Mouse (Mus musculus): ENCODE results near the gene Omp. TPM values are rescaled to one million over a fixed set of nuclear protein-coding genes. Genes with fewer than 3 reads are reported as not detected.
A peak's percentile ranks its signal among the peaks of the same experiment; 100 is the strongest.

The Omp gene
- polyA plus RNA-seq, 1 experiment from 2014 or later: 0.23 TPM

DNA sequence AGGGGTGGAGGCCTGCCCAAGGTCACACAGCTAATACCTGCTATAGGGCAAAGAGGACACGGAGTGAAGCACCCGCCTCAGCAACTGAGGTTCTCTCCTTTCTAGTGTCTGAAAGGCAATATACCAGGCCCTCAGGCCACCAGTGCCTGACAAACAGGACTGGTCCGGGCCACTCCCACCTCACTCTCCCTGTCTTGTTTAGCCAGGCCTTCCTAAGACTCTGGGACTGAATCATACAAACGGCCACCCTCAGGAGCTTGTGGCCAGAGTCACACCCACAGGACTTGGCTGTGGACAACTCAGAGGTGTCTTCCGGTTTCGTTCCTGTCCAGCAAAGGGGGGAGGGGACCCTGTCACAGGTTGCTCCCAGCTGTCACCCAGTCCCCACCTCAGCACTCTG lies 16.9 kb upstream of the Omp start:
- Histone ChIP-seq H3K4me2 (replicated peaks) (no peak overlapping the region), H3K36me3 (no peaks in the 10 kb centered on the region), H3K27me3 (replicated peaks) (no peaks in the 10 kb centered on the region), H3K9me3 (no peaks in the 10 kb centered on the region), H3K9ac (no peak overlapping the region), H3K27ac (no peak overlapping the region), H3K4me1 (replicated peaks) (peaks cover 58% of the 10 kb centered on the region), H3K4me3 (replicated peaks) (no peak overlapping the region)
- ATAC-seq: peak; percentile 9; the same call in 1 of the 2 replicates
- WGBS: 51% methylated on average over 6 of the region's 6 CpGs

DNA sequence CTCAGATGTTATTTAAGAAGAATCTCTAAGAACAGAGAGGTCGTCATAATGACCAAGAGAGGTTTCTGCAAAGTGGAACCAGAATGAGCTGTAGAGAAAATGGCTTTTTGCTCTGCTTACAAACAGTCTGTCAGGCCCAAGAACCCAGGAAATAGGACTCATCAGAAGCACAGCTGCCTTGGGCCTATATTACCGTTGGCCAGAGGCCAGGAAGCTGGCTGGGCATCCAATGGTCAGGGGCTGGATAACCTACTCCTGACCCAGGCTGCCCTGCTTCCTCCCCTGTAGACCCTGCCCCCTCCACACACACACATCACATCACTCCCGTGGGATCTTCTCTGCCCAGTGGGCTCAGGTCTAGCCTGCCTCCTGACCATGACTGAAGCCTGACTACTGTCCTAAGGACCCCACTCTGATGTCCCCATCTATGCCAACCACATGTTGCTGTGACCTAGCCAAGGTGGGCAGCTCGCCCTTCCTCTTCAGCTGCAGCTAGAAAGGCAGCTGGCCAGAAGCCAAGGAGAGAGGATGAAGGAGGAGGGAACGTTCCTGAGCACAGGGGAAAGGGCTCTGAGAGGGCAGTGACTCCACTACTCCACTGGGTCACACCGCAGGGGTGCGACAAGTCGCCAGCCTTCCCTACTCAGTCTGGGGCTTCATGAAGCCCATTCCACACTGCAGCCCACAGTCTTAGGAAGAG lies 14.9 kb upstream of the Omp start:
- Histone ChIP-seq H3K9ac (no peak overlapping the region), H3K4me1 (replicated peaks) (peaks cover 63% of the 10 kb centered on the region), H3K27ac (peak overlapping the region; percentile 59; the same call in 1 of the 2 replicates), H3K9me3 (no peaks in the 10 kb centered on the region), H3K36me3 (no peaks in the 10 kb centered on the region), H3K4me3 (replicated peaks) (no peak overlapping the region), H3K27me3 (replicated peaks) (no peaks in the 10 kb centered on the region), H3K4me2 (replicated peaks) (no peak overlapping the region)
- no peak for ATAC-seq
- 41% methylated on average over 8 of the region's 8 CpGs for WGBS

DNA sequence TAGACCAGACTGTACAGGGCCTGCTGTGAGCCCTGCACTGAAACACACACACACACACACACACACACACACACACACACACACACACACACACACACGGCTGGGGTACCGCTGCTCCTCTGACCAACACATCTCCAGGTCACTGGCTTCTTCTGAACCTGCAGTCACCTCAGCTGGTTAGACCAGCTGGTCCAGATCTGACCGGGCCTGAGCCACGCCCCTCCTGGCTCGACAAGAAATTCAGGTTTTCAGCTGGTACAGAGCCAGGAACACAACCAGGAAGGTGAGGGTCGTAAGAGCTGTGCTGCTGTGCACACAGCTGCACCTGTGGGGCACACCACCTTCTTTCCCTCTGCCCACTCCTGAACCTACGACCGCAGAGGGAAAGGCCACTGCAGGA lies 13.2 kb upstream of the Omp start:
- no peak overlapping the region for H3K4me3 ChIP-seq (replicated peaks)
- no peaks in the 10 kb centered on the region for H3K9me3 ChIP-seq
- 0 out of 2 replicates have a peak overlapping the region, but pooled peaks have one; percentile 28 for H3K4me2 ChIP-seq (replicated peaks)
- no peaks in the 10 kb centered on the region for H3K36me3 ChIP-seq
- H3K27ac ChIP-seq: 0 out of 2 replicates have a peak overlapping the region, but pooled peaks have one; percentile 10
- H3K9ac ChIP-seq: 0 out of 2 replicates have a peak overlapping the region, but pooled peaks have one; percentile 3
- WGBS: 22% methylated on average over 8 of the region's 8 CpGs
- H3K4me1 ChIP-seq (replicated peaks): peaks cover 52% of the 10 kb centered on the region
- ATAC-seq: peak; percentile 74
- H3K27me3 ChIP-seq (replicated peaks): no peaks in the 10 kb centered on the region

DNA sequence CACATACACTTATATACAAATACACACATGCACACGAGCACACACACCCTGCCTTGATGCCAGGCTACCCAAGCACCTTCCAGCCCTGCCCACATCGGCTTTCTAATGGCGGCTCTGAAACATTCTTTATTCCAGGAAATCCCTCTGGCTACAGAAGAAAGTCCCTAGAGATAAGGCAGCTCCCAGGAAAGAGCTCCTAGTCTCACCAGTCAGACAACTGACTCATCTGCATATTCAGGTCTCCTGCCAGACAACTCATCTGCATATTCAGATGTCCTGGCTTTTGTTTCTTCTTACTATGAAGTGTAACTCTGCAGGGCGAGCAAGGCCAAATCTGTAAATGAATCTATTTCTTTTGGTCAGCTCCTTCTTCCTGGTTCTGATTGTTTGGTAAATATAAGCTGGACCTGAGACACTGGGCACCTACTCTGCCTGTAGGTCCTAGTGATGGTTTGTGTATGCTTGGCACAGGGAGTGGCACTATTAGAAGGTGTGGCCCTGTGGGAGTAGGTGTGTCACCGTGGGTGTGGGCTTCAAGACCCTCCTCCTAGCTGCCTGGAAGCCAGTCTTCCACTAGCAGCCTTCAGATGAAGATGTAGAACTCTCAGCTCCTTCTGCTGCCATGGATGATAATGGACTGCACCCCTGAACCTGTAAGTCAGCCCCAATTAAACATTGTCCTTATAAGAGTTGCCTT lies 12.5 kb upstream of the Omp start:
- 0 out of 2 replicates have a peak overlapping the region, but pooled peaks have one; percentile 22 for H3K27ac ChIP-seq
- no peaks in the 10 kb centered on the region for H3K27me3 ChIP-seq (replicated peaks)
- WGBS: 47% methylated on average over 5 of the region's 5 CpGs
- H3K9me3 ChIP-seq: no peaks in the 10 kb centered on the region
- no peak overlapping the region for H3K9ac ChIP-seq
- H3K36me3 ChIP-seq: no peaks in the 10 kb centered on the region
- H3K4me1 ChIP-seq (replicated peaks): peaks cover 47% of the 10 kb centered on the region
- H3K4me3 ChIP-seq (replicated peaks): no peak overlapping the region
- no peak for ATAC-seq
- H3K4me2 ChIP-seq (replicated peaks): no peak overlapping the region; the same call in 1 of the 2 replicates

DNA sequence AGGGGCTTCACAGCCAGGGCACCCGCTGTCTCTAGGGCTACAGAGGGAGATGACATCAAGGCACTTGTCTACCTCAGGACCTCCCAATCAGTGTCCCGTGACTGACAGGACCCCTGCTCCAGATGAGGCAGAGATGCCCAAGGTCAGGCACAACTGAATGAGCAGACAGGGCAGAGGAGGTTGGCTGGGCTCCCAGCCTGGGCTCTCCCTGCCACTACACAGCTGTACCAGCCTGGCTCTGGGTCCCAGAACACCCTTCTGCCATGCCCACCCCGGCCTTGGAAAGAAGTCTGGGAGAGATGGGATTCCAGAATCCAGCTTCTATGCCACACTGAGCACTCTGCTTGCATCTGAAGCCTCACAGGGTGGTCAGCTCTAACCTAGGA lies 11.0 kb upstream of the Omp start:
- no peaks in the 10 kb centered on the region for H3K36me3 ChIP-seq
- no peak overlapping the region for H3K4me2 ChIP-seq (replicated peaks)
- no peak overlapping the region for H3K27ac ChIP-seq
- H3K4me3 ChIP-seq (replicated peaks): no peak overlapping the region
- H3K9me3 ChIP-seq: no peaks in the 10 kb centered on the region
- no peak overlapping the region for H3K9ac ChIP-seq
- no peaks in the 10 kb centered on the region for H3K27me3 ChIP-seq (replicated peaks)
- H3K4me1 ChIP-seq (replicated peaks): peaks cover 38% of the 10 kb centered on the region
- ATAC-seq: no peak
- 66% methylated on average over 3 of the region's 3 CpGs for WGBS

DNA sequence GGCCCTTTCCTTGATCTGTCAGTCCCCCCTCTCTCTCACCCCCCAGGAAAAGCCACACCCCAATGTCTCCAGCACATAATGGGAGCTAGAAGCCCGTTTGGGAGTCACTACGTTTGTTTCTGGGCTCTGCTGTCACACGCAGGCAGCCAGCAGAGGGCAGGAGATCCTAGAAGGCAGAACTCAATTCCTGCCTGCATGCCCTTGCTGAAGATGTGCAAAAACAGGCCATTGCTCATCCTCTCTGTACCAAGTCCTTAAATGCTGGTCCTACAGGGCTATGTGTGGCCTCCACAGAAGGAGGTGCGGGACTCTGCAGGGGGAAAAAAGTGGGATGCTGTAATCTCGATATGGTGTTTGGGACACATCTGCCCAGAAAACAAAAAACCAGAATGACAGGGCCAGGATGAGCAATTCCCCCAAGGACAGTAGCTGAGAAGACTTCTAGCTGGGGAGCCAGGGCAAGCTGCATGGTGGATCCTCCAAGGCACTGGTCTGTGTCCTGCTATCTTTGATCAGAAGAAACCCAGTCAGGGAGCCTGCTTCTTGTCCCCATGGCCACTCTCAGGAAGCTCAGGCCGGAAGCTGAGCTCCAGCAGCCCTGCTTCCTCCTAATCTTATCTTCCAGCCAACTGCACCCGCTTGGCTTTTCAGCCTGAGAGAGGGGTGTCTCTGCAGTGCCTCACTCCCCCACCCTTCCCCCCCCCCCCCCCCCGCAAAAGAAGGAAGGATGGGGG lies 10.4 kb upstream of the Omp start:
- ATAC-seq: no peak
- peaks cover 37% of the 10 kb centered on the region for H3K4me1 ChIP-seq (replicated peaks)
- 25% methylated on average over 7 of the region's 8 CpGs for WGBS

DNA sequence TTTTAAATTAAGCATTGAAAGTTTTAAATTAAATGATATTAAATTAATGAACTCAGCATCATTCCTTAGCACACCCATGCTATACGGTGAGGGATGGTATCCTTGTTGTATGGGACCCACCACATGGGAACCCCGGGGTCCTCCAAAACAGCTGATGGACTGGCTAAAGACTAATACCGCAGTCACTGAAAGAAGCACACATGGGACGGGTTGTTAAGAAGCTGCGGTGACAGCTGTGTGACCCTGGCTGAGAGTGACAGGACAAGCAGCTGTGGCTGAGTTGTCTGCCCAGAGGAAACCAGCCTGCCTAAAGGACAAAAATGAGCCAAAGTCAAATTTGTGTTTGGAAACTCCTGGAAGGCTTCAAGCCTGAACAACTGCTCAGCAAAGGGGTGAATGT lies 8.6 kb upstream of the Omp start:
- no peak overlapping the region for H3K27ac ChIP-seq
- no peak overlapping the region for H3K4me3 ChIP-seq (replicated peaks)
- no peak overlapping the region for H3K9ac ChIP-seq
- H3K27me3 ChIP-seq (replicated peaks): no peaks in the 10 kb centered on the region
- H3K4me1 ChIP-seq (replicated peaks): peaks cover 20% of the 10 kb centered on the region
- WGBS: 89% methylated on average over 5 of the region's 5 CpGs
- H3K36me3 ChIP-seq: no peaks in the 10 kb centered on the region
- H3K4me2 ChIP-seq (replicated peaks): no peak overlapping the region
- no peak for ATAC-seq
- no peaks in the 10 kb centered on the region for H3K9me3 ChIP-seq

More for the DNA sequence above, 10.4 kb upstream of the Omp start:
- H3K27ac ChIP-seq: no peak overlapping the region
- H3K4me2 ChIP-seq (replicated peaks): no peak overlapping the region
- no peaks in the 10 kb centered on the region for H3K27me3 ChIP-seq (replicated peaks)
- no peak overlapping the region for H3K9ac ChIP-seq
- no peaks in the 10 kb centered on the region for H3K36me3 ChIP-seq
- H3K4me3 ChIP-seq (replicated peaks): no peak overlapping the region
- H3K9me3 ChIP-seq: no peaks in the 10 kb centered on the region

DNA sequence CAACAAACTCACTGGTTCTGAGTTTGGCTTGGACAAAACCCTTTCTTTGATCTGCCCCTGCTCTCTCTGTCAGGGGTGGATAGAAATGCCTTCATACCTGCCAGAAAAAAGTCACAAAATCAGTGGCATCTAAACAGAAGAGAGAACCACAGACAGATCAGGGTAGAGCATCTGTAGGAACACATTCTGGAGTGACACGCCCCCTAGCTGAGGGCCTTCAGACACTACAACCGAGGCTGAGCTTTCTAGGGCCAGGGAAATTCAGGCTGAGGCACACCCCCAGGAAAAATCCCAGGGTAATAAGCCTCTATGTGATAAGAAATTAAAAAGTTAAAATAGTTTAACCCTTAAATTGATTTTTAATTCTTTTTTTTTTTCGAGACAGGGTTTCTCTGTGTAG lies 8.0 kb upstream of the Omp start:
- H3K4me1 ChIP-seq (replicated peaks): peaks cover 14% of the 10 kb centered on the region

DNA sequence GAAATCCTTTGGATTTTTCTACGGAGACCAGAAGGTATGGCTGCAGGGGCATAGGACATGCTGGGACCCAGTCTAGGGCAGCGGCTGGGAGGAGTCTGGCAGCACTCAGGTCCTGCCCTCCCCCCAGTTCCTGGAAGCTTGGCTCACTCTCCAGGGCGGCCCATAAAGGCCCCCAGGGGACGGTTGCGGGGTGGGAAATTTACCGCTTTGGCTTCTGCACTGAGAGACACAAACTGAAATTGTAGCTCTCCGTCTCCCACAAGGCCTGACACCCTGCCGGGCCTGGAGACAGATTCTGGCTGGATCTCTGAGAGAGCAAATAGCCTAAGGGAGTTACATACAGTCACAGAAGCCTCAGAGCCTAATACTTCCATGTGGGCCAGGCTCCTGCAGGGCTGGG lies 7.1 kb upstream of the Omp start:
- no peak overlapping the region for H3K4me2 ChIP-seq (replicated peaks)
- no peaks in the 10 kb centered on the region for H3K27me3 ChIP-seq (replicated peaks)
- WGBS: 57% methylated on average over 8 of the region's 8 CpGs
- H3K4me1 ChIP-seq (replicated peaks): peaks cover 9% of the 10 kb centered on the region; the same call in 1 of the 2 replicates
- no peak overlapping the region for H3K27ac ChIP-seq
- H3K36me3 ChIP-seq: no peaks in the 10 kb centered on the region
- no peak overlapping the region for H3K9ac ChIP-seq
- no peak overlapping the region for H3K4me3 ChIP-seq (replicated peaks)
- H3K9me3 ChIP-seq: no peaks in the 10 kb centered on the region
- ATAC-seq: no peak

More for the DNA sequence above, 8.0 kb upstream of the Omp start:
- H3K27ac ChIP-seq: no peak overlapping the region
- 50% methylated on average over 3 of the region's 3 CpGs for WGBS
- no peak overlapping the region for H3K4me2 ChIP-seq (replicated peaks)
- no peaks in the 10 kb centered on the region for H3K36me3 ChIP-seq
- H3K27me3 ChIP-seq (replicated peaks): no peaks in the 10 kb centered on the region
- no peak overlapping the region for H3K9ac ChIP-seq
- ATAC-seq: no peak
- H3K9me3 ChIP-seq: no peaks in the 10 kb centered on the region
- H3K4me3 ChIP-seq (replicated peaks): no peak overlapping the region

DNA sequence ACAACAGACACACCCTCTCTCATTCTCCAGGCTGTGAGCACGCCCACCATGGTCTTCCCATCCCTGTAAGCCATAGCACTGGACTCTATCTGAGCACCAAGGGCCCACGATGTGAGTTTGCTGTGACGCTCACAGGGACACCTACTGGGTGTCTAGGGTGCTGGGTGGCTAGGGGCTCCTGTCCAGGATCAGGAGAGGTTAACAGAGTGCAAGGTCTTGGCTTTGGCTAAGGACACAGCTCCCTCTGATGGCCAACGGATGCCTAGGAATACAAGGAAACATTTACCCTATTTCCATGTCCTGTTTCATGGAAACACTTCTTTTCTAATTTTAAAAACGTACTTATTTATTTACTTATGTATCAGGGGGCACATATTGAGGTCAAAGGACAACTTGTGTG lies 5.2 kb upstream of the Omp start:
- no peak overlapping the region for H3K27ac ChIP-seq
- H3K27me3 ChIP-seq (replicated peaks): no peaks in the 10 kb centered on the region
- 44% methylated on average over 5 of the region's 5 CpGs for WGBS
- H3K4me3 ChIP-seq (replicated peaks): no peak overlapping the region
- H3K4me1 ChIP-seq (replicated peaks): no peaks in the 10 kb centered on the region
- no peaks in the 10 kb centered on the region for H3K9me3 ChIP-seq
- no peak overlapping the region for H3K4me2 ChIP-seq (replicated peaks)
- no peak for ATAC-seq
- H3K36me3 ChIP-seq: no peaks in the 10 kb centered on the region
- H3K9ac ChIP-seq: no peak overlapping the region

DNA sequence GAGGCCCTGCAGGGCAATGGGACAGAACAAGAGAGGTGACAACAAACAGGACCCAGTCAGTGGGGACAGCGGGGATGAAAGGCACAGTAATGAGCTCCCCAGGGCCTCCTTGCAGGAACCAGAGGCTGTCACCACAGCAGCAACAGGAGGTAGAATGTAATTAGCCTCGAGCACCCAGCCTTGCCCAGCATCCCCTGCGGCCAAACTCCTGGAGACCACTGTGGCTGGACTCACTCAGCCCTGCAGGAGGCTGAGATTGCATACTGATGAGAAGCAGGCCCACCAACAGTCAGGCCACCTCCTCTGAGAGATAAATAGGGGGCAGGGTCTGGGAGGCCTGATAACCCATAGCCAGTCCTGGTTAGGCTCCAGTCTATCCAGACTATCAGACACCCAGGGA lies 4.5 kb upstream of the Omp start:
- Histone ChIP-seq H3K27ac (no peak overlapping the region), H3K4me1 (replicated peaks) (no peaks in the 10 kb centered on the region), H3K9me3 (no peaks in the 10 kb centered on the region), H3K27me3 (replicated peaks) (no peaks in the 10 kb centered on the region), H3K4me2 (replicated peaks) (no peak overlapping the region), H3K4me3 (replicated peaks) (no peak overlapping the region), H3K36me3 (no peaks in the 10 kb centered on the region), H3K9ac (no peak overlapping the region)
- 34% methylated on average over 3 of the region's 3 CpGs for WGBS
- ATAC-seq: no peak

DNA sequence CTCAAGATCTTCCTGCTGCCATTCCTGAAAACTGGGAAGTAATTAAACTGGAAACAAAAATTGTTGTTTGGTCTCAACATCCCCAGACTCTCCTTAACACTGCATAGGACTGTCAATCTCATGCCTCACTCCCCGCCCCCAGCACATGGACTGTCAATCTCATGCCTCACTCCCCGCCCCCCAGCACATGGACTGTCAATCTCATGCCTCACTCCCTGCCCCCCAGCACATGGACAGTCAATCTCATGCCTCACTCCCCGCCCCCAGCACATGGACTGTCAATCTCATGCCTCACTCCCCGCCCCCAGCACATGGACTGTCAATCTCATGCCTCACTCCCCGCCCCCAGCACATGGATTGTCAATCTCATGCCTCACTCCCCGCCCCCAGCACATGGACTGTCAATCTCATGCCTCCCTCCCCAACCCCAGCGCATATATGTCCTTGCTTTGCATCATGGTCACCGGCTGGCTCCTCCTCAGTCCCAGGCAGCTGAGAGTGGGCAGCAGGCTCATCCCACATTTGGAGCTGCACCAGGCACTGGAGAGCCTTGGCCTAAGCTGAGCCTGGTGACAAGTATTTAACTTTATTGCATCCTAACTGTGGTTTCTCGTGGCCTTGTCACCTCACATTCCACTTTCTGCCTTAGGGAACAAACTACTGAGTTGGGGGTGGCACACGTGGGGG lies 3.6 kb upstream of the Omp start:
- 70% methylated on average over 10 of the region's 10 CpGs for WGBS
- ATAC-seq: no peak
- no peak overlapping the region for H3K27ac ChIP-seq

More for the DNA sequence above, 3.6 kb upstream of the Omp start:
- Histone ChIP-seq H3K4me1 (replicated peaks) (no peaks in the 10 kb centered on the region), H3K27me3 (replicated peaks) (no peaks in the 10 kb centered on the region), H3K9me3 (no peaks in the 10 kb centered on the region), H3K4me3 (replicated peaks) (no peak overlapping the region), H3K9ac (no peak overlapping the region), H3K4me2 (replicated peaks) (no peak overlapping the region), H3K36me3 (no peaks in the 10 kb centered on the region)
